Mouse (Mus musculus): ENCODE measurements around the gene Irak2.

DNA sequence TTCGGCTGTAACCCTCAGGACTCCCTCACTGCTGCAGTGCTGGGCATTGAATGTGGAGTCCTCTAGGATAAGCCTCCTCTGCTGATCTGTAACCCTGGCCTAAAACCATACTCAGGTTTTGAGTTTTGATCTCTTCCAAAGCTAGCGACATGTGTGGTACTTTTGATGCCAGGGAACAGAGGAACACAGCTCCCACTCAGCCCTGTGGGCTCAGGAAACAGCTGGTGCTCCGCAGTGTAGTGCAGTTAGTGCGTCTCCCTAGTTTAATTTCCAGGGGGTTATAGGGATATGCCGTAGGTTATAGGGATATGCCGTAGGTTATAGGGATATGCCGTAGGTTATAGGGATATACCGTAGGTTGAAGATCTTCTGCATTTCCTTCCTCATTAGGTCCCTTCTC is 23.3 kb upstream of the Irak2 start:
- TF ChIP-seq POLR2A (IDR thresholded peaks at IDR 0.05; ENCODE audit: borderline replicate concordance, low read depth, low read length) (no peak), CTCF (IDR thresholded peaks at IDR 0.05; ENCODE audit: low read depth, low read length) (no peak)

All from bone marrow macrophage, adult 2 months (primary cell).